In genomic region chr7:16867488-16867887, GRCm38 (mm10) we compare ENCODE assay signal across 14 mouse cellular contexts.
"Had no signal": no experiment of that assay in that cellular context is flagged by ENCODE, and none has a peak within 500 bp of the region (broad histone marks: within the 10 kb centered on the region; RNA-seq: fewer than 3 reads in every experiment).

No protein-coding gene starts in this region.

- H3K27ac ChIP-seq: intestine, embryonic 15.5 days; layer of hippocampus, adult 2 months; limb, embryonic 13.5 days; midbrain, embryonic 15.5 days; neural tube, embryonic 12.5 days had no signal

- H3K27me3 ChIP-seq: intestine, embryonic 15.5 days; limb, embryonic 13.5 days; megakaryocyte, embryonic 14.5 days; midbrain, embryonic 15.5 days; neural tube, embryonic 12.5 days had no signal

- H3K4me2 ChIP-seq: intestine, embryonic 15.5 days; limb, embryonic 13.5 days; midbrain, embryonic 11.5 days; midbrain, embryonic 15.5 days; neural tube, embryonic 12.5 days had no signal

- H3K36me3 ChIP-seq: midbrain, embryonic 15.5 days had no signal

- H3K9ac ChIP-seq: intestine, embryonic 15.5 days; limb, embryonic 13.5 days; midbrain, embryonic 15.5 days; neural tube, embryonic 12.5 days had no signal

- H3K4me3 ChIP-seq: intestine, embryonic 15.5 days; layer of hippocampus, adult 2 months; limb, embryonic 13.5 days; megakaryocyte, embryonic 14.5 days; midbrain, embryonic 15.5 days; neural tube, embryonic 12.5 days had no signal

- H3K9me3 ChIP-seq: intestine, embryonic 15.5 days; limb, embryonic 13.5 days; megakaryocyte, embryonic 14.5 days; midbrain, embryonic 15.5 days; neural tube, embryonic 12.5 days had no signal

- H3K4me1 ChIP-seq: intestine, embryonic 15.5 days had no signal

- DNase-seq: kidney, adult 18-20 months; kidney, postnatal 10 days; kidney, postnatal 4 days; left cerebral cortex, postnatal 4 days; lung, adult 18-20 months; lung, postnatal 4 days; thymus, postnatal 4 days had no signal

- ATAC-seq: intestine, embryonic 15.5 days; midbrain, embryonic 15.5 days had no signal
